Mouse (Mus musculus) kidney, adult 9 months (tissue): ENCODE measurements around the gene Foxi3.
A peak's percentile ranks its signal among the peaks of the same experiment; 100 is the strongest.

ENCODE experiments used
- DNase-seq: peaks from one replicate; pipeline ENCODE4 v3.0.0; 2022

Gene Foxi3

DNA sequence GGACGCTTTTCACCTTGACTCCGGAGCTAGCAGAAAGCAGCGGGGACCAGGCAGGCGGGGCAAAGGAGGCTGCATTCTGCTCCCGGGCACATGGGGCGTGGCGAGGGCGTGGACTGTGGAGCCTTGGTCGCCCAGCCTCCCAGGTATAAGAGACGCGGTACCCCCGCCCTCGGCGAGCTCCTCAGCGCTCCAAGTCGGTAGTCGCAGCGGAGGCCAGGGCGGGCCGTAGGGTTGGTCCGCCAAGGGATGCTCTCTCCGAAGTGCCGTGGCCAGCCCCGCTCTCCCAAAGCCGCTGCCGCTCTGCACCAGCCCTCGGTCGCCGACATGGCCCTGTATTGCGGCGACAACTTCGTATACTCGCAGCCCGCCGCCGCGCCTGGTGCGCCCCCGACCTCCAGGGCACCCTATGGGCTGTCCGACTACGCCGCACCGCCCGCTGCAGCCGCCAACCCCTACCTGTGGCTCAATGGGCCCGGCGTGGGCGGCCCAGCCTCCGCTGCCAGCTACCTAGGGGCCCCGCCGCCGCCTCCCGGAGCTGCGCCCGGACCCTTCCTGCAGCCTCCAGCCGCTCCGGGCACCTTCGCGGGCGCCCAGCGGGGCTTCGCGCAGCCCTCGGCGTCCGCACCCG is at the start of gene Foxi3:
TSS of gene Foxi3 (plus strand) at position 247 of the 628 bp plus-strand sequence.
- peak; percentile 48 for DNase-seq

DNA sequence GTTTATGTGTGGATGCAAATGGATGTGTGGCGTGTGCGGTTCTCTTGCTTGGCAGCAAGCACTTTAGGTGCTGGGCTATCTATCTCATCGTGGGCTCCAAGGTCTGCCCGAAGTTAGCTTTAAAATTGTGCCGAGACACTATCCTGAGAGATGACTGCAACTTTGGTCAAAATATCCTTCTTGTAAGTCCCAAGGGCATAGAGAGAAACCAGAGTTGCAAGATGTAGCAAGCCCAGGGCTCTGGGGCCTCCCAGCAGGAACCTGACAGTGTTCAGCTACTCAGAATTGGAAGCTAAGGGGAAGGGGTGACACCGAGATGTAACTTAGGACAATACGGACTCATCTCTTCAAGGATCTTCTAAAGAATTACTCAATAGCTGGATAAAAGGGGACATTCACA is 46.8 kb upstream of the Foxi3 start:
- DNase-seq, result no peak

DNA sequence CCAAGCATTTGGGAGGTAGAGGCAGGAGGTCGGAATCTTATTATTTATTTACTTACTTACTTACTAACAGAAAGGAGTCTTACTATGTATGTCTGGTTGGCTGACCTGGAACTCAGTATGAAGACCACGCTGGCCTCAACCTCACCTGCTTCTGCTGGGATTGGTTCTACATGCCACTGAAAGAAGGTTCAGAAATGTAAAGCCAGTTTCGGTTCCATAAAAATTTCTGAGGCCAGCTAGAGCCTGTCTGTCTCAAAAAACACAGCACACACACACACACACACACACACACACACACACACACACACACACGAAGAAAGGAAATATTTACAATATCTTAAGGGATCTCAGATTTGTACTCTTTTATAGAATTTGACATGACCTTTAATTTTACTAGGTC is 46.0 kb upstream of the Foxi3 start:
- DNase-seq, result no peak

DNA sequence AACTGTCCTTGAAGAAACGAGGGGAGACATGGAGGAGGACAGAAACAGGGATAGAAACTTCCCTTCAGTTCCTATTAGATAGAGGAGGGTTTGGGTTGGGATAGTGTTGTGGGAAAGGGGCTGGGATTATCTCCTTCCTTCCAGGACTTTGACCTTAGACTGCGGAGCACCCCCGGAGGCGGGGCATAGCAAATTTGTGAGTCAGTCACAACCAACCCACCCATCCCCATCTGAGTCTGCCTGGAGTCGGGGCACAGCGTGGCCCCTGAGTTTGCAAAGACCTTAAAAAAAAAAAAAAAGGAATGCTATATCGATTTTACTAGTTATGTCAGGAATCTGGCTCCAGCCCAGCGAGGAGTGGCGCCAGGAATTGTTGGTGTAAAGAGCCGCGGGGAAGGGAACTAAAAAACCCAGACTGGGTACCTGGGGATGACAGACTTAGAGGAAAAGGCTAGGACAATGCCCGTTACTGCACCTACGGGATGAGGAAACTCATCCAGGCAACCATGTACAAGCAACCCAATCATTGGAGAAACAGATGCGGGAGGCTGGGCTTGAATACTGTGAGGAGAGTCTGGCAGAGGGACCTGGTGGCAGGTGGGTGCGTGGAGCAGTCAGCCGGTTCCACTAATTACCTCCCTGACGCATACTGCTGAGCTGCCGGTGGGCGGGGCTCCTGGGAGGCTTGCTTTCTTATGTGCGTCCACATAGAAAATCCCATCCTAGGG is 44.5 kb upstream of the Foxi3 start:
- no peak for DNase-seq

- DNase-seq, result no peak
Measured at GRCm38 (mm10) chr6:70912396-70912765, 44.0 kb upstream of the Foxi3 start.

DNA sequence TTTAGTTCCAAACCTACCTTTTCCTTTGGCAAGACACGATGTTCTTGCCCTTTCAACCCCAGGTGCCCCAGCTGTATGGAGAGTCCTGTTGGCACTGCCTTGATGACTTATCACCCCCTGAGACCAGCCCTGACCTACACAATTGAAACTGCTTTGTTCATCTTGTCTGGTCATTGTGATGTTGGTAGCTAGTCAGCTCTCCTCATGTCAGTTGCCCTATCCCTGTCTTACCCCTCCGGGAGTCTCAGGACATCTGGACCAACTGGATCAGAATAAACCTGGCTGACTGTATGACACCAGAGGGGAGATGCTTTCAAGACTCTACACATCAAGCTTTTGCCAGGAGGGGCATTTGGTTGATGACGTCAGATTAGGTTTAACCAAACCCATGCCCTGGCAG is 37.5 kb upstream of the Foxi3 start, which contains the start of gene Tex37:
TSS of gene Tex37 (minus strand) at position 101 of the 400 bp plus-strand sequence.
- DNase-seq, result no peak

DNA sequence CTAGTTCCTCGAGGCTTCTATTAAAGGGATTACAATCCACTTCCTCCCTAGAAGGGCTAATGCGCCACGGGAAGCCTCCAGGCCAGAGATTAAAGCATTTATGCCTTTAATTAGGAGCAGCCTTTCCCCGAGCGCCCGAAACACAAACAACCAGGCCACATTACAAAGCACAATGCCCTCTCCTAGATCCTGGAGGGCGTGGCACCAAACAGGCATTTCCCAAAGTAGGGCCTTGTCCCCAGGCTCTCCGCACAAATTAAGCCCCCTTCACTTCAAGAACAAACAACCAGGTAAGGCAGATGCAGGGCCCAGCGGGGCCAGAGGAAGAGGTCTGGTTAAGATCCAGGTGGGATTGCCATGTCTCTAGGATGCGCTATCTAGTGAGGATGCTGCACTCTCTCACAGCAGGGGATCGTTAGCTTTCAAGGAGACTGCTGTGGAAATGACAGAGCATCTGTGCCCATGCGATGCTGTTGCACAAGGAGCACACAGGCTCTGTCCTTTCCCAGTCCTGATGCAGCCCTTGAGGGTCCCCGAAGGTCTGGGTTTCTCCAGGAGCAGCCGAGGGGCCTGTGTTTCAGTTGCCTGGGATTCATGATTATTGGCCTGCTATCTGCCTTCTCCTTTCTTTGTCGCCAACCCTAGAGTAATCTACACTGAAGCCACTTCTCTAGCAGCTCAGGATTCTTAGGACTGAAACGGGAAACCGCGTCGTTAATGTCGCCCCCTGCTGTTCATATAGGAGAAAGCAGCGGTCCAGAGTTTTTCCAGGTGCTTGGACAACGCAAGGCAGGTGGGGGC is 34.9 kb upstream of the Foxi3 start:
- DNase-seq, result peak; percentile 39

DNA sequence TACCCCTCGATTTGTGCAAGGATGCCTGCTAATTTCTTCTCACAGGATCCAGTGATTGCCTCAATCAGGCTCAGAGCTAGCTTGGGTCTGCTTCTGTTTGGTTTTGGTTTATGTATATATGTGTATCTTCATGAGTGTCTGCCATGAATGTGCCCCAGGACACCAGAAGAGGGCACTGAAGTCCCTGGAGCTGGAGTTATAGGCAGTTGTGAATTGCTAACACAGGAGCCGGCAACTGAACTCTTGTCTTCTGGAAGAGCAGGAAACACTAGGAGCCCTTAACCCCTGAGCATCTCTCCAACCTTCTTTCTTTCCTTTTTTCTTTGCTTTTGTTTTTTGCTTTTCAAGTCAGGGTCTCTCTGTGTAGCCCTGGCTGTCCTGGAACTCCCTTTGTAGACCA is 24.5 kb upstream of the Foxi3 start:
- no peak for DNase-seq

DNA sequence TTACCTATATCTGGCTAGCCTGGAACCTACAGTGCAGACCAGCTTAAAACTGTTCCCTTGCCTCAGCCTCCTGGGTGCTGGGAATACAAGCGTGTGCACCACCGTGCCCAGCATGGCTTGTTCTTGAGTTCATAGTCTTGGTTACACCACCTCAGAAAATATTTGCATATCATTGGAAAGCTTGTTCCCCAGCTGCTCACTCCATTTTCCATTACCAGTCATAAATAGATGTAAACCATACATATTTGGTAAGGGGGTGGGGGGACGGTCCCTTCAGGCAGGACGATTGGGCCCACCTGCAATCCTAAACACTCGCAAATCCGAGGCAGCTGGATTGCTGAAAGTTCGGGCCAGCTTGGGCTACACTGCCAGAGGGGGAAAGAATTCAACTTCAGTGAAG is 3.1 kb upstream of the Foxi3 start:
- DNase-seq, result no peak

GRCm38 (mm10) chr6:70954040-70954439 is 2.3 kb upstream of the Foxi3 start:
- DNase-seq, result peak; percentile 58

DNA sequence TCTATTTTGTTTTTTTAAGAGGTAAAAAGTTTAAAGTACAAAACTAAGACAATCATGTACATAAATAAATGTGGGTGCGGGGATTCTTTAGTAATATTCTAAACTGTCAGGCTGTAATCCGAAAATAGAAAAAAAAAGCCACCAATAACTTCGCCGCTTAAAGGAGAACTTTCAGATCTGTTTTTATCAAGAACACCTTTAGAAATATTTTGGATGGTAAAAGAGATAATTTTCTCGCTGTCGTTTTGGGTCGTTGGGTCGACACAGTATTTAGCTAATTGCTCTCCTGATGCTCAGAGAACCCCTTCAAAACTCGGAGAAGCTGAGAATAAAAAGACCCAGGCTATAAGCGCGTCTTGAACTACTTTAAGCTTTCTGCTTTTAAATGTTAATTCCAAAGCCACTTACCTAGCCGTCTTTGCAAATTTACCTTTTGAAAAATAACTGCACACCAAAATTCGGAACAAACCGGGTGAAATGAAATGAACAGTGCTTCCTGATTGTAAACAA is 985 bp upstream of the Foxi3 start:
- DNase-seq, result peak; percentile 9

DNA sequence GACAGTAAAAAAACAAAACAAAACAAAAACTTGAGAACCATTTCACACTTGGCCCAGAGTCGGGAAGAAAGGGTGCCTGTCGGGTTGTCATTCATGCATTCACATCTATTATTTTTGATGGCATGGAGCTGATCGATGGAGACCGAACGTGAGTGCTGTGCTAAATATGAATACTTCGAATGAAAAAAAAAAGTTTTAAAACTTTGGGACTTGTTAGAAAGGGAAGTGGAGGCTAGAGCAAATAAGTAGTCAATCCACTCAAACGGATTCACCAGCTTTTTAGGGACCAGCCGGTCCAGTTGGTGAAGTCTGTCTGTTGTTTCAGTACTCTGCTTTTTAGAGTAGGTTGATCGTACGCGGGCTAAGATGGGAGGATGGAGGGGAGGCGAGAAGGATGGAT is 490 bp upstream of the Foxi3 start:
- peak; percentile 5 for DNase-seq

GRCm38 (mm10) chr6:70956936-70957335 is 605 bp downstream of the Foxi3 start:
- DNase-seq, result no peak

DNA sequence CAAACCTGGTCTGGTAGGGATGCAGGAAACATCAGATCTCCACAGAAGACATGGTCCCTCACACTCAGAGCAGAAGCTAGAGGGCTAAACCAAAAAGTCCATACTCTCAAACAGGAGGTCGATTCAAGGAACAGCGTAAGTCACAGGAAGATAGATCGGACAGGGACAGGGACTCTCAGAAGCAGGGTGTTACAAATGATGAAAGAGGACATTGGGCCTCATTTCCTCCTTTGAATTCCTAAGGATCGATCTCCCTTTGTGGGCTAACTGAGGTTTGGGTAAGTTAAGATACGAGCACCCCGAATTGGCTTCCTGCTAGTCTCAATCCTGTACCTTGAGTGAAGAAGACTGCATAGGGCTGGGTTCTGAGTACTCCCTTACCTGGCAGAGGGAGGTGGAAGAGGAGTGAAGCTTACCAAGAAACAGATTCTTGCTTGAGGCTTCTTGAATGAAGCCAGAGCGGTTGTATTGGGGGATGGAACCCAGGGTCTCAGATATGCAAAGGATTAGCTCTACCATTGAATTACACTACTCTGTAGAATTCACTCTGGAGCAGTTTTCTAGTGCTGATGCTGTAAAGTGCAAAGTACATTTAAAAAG is 1.1 kb downstream of the Foxi3 start:
- no peak for DNase-seq

DNA sequence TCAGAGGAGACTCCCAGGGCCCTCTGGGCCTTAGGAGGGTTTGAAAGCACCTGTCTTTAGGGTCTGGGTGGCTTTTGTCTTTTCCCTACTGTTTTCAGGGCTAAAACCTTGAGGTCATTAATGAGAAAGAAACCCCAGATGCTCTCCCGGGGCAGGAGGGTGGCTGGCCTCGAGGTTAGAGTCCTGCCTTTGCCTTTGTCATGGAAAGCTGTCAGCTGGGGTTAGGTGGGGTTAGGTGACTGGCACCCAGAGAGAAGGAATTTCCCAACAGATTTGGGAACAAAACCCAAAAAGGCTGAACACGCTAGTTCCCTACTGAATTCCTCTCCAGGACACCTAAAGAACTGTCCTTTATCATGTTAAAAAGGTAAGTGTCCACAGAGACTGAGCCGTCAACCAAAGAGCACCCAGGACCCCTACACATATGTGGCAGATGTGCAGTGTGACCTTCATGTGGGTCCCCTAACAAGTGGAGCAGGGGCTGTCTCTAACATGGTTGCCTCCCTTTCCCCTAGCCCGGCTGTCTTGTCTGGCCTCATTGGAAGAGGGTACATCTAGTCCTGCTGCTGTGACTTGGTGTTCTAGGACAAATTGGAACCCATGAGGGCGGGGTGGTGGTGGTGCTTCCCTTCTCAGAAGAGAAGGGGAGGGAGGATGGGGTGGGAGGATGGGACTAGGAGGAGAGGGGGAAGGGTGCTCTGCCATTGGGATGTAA is 7.9 kb downstream of the Foxi3 start:
- no peak for DNase-seq

- DNase-seq, result no peak
Measured at GRCm38 (mm10) chr6:70965694-70966093, 9.4 kb downstream of the Foxi3 start.

- DNase-seq, result peak; percentile 9
Measured at GRCm38 (mm10) chr6:70967422-70967821, 11.1 kb downstream of the Foxi3 start.

- no peak for DNase-seq
Measured at GRCm38 (mm10) chr6:70968291-70968690, 12.0 kb downstream of the Foxi3 start.

DNA sequence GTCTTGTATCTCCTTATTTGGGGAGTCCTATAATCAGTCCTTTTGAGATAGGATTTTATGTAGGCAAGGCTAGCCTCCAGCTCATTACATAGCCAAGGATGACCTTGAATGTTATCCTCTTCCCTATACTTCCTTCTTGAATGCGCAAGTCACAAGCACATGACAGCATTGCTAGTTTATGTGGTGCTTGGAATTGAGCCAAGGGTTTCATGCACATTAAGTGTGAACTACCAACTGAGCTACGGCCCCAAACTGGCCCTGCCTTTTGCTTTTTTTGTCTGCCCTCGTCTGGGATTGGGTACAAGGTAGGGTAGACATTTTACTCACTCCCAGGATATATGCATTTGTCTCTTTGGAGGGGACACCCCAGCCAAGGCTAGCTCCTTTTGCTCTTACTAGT is 16.7 kb downstream of the Foxi3 start:
- DNase-seq, result no peak

DNA sequence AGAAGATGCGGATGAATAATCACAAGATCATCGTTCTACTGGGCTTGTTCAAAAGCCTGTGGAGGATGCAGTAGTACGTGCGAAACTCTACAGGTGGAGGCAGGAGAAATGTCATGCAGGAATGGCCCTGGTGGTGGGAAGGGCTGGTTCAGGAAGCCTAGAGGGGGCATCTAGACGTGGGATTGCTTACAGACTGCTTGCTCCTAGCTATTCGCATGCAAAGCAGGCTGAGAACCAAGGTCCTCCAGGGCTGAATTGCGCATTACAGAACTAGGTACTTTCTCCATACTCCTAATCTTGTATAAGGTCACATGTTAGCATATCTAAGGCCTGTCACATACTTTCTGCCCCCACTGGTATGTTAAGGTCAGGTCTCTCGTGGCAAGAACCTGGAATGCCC is 24.7 kb downstream of the Foxi3 start:
- no peak for DNase-seq

- DNase-seq, result peak; percentile 74
Measured at GRCm38 (mm10) chr6:70982416-70982815, 26.1 kb downstream of the Foxi3 start.

- no peak for DNase-seq
Measured at GRCm38 (mm10) chr6:70986683-70987082, 30.4 kb downstream of the Foxi3 start.
